Mouse (Mus musculus) MEL (cell line): ENCODE data around the gene Ppp1ca. TPM values are rescaled to one million over a fixed set of nuclear protein-coding genes. Genes with fewer than 3 reads are reported as not detected.

ENCODE experiments used
- DNase-seq: peaks from one replicate; pipeline ENCODE4 v3.0.0; 2011; ENCODE audit warnings: low read depth, low spot score
- H3K27ac ChIP-seq: 2 replicates; pipeline ENCODE4 v1.5.1; 2012; ENCODE audit warnings: low read depth, mild to moderate bottlenecking, control low read depth, low read length, moderate library complexity; ENCODE audit not compliant: control insufficient read depth
- H3K27me3 ChIP-seq, 2 experiments: fragments of 150-350 bp in 1 of 2; sonication (generic) in 1 of 2; 2 replicates each; pipeline ENCODE4 v1.6.1; 2012; ENCODE audit warnings: low read length in 2 of 2, mild to moderate bottlenecking in 2 of 2, improper control_type of control experiment in 1 of 2, moderate library complexity in 1 of 2; ENCODE audit not compliant: insufficient read depth in 2 of 2, control insufficient read depth in 1 of 2
- H3K36me3 ChIP-seq, 2 experiments: 2 replicates each; pipeline ENCODE4 v1.6.1; 2012 to 2014; ENCODE audit warnings: low read length in 2 of 2, improper control_type of control experiment in 1 of 2, inconsistent platforms in 1 of 2, mild to moderate bottlenecking in 1 of 2; ENCODE audit not compliant: insufficient read depth in 2 of 2, control insufficient read depth in 1 of 2
- H3K4me1 ChIP-seq, 2 experiments: fragments of 150-350 bp in 1 of 2; sonication (generic) in 1 of 2; 2 replicates each; pipeline ENCODE4 v1.6.1; 2012; ENCODE audit warnings: low read length in 2 of 2, improper control_type of control experiment in 1 of 2, mild to moderate bottlenecking in 1 of 2; ENCODE audit not compliant: insufficient read depth in 2 of 2, control insufficient read depth in 1 of 2
- H3K4me3 ChIP-seq, 2 experiments: fragments of 150-350 bp in 1 of 2; sonication (generic) in 1 of 2; 2 replicates each; pipeline ENCODE4 v1.5.1; 2012; ENCODE audit warnings: low read depth in 2 of 2, low read length in 2 of 2, mild to moderate bottlenecking in 2 of 2, moderate library complexity in 2 of 2, control low read depth in 1 of 2, improper control_type of control experiment in 1 of 2; ENCODE audit not compliant: control insufficient read depth in 1 of 2, insufficient read depth in 1 of 2
- H3K79me2 ChIP-seq: 2 replicates; pipeline ENCODE4 v1.6.1; 2012; ENCODE audit warnings: mild to moderate bottlenecking, low read length, moderate library complexity; ENCODE audit not compliant: control insufficient read depth, poor library complexity, insufficient read depth
- H3K9ac ChIP-seq: 2 replicates; pipeline ENCODE4 v1.6.1; 2012; ENCODE audit warnings: low read depth, mild to moderate bottlenecking, control low read depth, low read length, moderate library complexity; ENCODE audit not compliant: control insufficient read depth, poor library complexity, severe bottlenecking
- H3K9me3 ChIP-seq: fragments of 150-350 bp; sonication (generic); replicated peaks from 2 replicates; pipeline ENCODE4 v1.6.1; 2012; ENCODE audit warnings: mild to moderate bottlenecking, low read length, improper control_type of control experiment, moderate library complexity; ENCODE audit not compliant: insufficient read depth
- CTCF ChIP-seq, 3 experiments: IDR thresholded peaks in 2 of 3; conservative IDR thresholded peaks in 1 of 3; 2 replicates each; pipeline ENCODE4 v1.5.1; 2011 to 2012; ENCODE audit warnings: low read length in 3 of 3, low read depth in 2 of 3, mild to moderate bottlenecking in 2 of 3, improper control_type of control experiment in 1 of 3, inconsistent platforms in 1 of 3, mixed read lengths in 1 of 3, moderate library complexity in 1 of 3; ENCODE audit not compliant: control insufficient read depth in 1 of 3, insufficient read depth in 1 of 3, poor library complexity in 1 of 3, severe bottlenecking in 1 of 3
- EP300 ChIP-seq, 2 experiments: IDR thresholded peaks; 2 replicates each; pipeline ENCODE4 v1.6.1; 2011; ENCODE audit warnings: improper control_type of control experiment in 2 of 2, low read length in 2 of 2, low read depth in 1 of 2, mild to moderate bottlenecking in 1 of 2
- ETS1 ChIP-seq: IDR thresholded peaks from 2 replicates; pipeline ENCODE4 v1.6.1; 2012; ENCODE audit warnings: low read depth, mild to moderate bottlenecking, inconsistent platforms, low read length, improper control_type of control experiment, moderate library complexity
- GATA1 ChIP-seq: IDR thresholded peaks from 2 replicates; pipeline ENCODE4 v1.6.1; 2011; ENCODE audit warnings: low read depth, low read length, improper control_type of control experiment
- MAFK ChIP-seq: IDR thresholded peaks from 2 replicates; pipeline ENCODE4 v1.6.1; 2011; ENCODE audit warnings: low read depth, mild to moderate bottlenecking, low read length, improper control_type of control experiment, borderline replicate concordance
- MAX ChIP-seq: IDR thresholded peaks from 2 replicates; pipeline ENCODE4 v1.6.1; 2011; ENCODE audit warnings: low read length, improper control_type of control experiment
- MAZ ChIP-seq: IDR thresholded peaks from 2 replicates; pipeline ENCODE4 v1.6.1; 2012; ENCODE audit warnings: low read depth, mild to moderate bottlenecking, inconsistent platforms, low read length, improper control_type of control experiment
- NELFE ChIP-seq: IDR thresholded peaks from 2 replicates; pipeline ENCODE4 v1.6.1; 2011; ENCODE audit warnings: low read depth, low read length, improper control_type of control experiment
- POLR2A ChIP-seq, 2 experiments: IDR thresholded peaks; 2 replicates each; pipeline ENCODE4 v1.6.1; 2011 to 2012; ENCODE audit warnings: low read length in 2 of 2, mild to moderate bottlenecking in 2 of 2, control low read depth in 1 of 2, improper control_type of control experiment in 1 of 2, low read depth in 1 of 2, moderate library complexity in 1 of 2; ENCODE audit not compliant: control insufficient read depth in 1 of 2, insufficient read depth in 1 of 2, poor library complexity in 1 of 2
- POLR2AphosphoS5 ChIP-seq: IDR thresholded peaks from 2 replicates; pipeline ENCODE4 v1.6.1; 2012; ENCODE audit warnings: low read depth, borderline replicate concordance, mild to moderate bottlenecking, inconsistent platforms, low read length, moderate library complexity, mixed read lengths
- RCOR1 ChIP-seq: IDR thresholded peaks from 2 replicates; pipeline ENCODE4 v1.6.1; 2012; ENCODE audit warnings: low read depth, mild to moderate bottlenecking, inconsistent platforms, low read length, improper control_type of control experiment
- SIN3A ChIP-seq: IDR thresholded peaks from 2 replicates; pipeline ENCODE4 v1.6.1; 2012; ENCODE audit warnings: low read length, improper control_type of control experiment, inconsistent platforms
- TBP ChIP-seq: IDR thresholded peaks from 2 replicates; pipeline ENCODE4 v1.8.0; 2011; ENCODE audit warnings: low read depth, low read length, improper control_type of control experiment
- ZKSCAN1 ChIP-seq: IDR thresholded peaks from 2 replicates; pipeline ENCODE4 v1.6.1; 2012; ENCODE audit warnings: low read depth, mild to moderate bottlenecking, inconsistent platforms, low read length, improper control_type of control experiment, moderate library complexity
- polyA plus RNA-seq, 2 experiments: library from polyadenylated mRNA; stranded (reverse) in 1 of 2; unstranded in 1 of 2; fragments of >175 nt in 1 of 2; fragments of >200 nt in 1 of 2; gene quantifications; 2 replicates each; pipeline versions ENCODE4 v1.2.1 to v1.2.4; 2012; ENCODE audit warnings: low replicate concordance in 2 of 2, low read depth in 1 of 2; ENCODE audit not compliant: insufficient read length in 2 of 2, insufficient read depth in 1 of 2, missing spikeins in 1 of 2
- total RNA-seq: library from RNA; depleted of rRNA; stranded (reverse); fragments of 300-350 nt; gene quantifications from 2 replicates; pipeline ENCODE4 v1.2.3, GENCODE M21; 2012

Ppp1ca gene
- total and polyA plus RNA-seq, 3 experiments = 453 to 505 (median 455) TPM

- Histone ChIP-seq H3K27me3 (peaks cover 0 to 2% of the 10 kb centered on the region in 2 experiments; a peak in 3 of 4 replicates), H3K27ac (peak overlapping the region; percentile 84), H3K9ac (peak overlapping the region; percentile 50), H3K4me3 (peak overlapping the region in 1 of 2 experiments; percentile 3; a peak in 1 of 4 replicates), H3K36me3 (peaks cover 0 to 32% of the 10 kb centered on the region in 2 experiments; a peak in 2 of 4 replicates), H3K79me2 (no peaks in the 10 kb centered on the region; the same call in 1 of the 2 replicates), H3K4me1 (peaks cover 16 to 36% of the 10 kb centered on the region in 2 experiments), H3K9me3 (no peaks in the 10 kb centered on the region)
- TF ChIP-seq ETS1 = peak; percentile 17; the same call in 1 of the 2 replicates
- TF ChIP-seq RCOR1 = no peak
- TF ChIP-seq MAZ = peak; percentile 70; the same call in 1 of the 2 replicates
- TF ChIP-seq MAX = no peak
- no peak for TF ChIP-seq MAFK
- no peak for TF ChIP-seq ZKSCAN1
- TF ChIP-seq SIN3A = 0 out of 2 replicates have a peak, but pooled peaks have one; percentile 33
- peak; percentile 40 for DNase-seq
Measured at GRCm38 (mm10) chr19:4220416-4220815, 28.6 kb downstream of the Ppp1ca start.

GRCm38 (mm10) chr19:4220957-4221743 lies 29.3 kb downstream of the Ppp1ca start:
- Histone ChIP-seq H3K36me3 (peaks cover 0 to 32% of the 10 kb centered on the region in 2 experiments; a peak in 2 of 4 replicates), H3K4me3 (peak overlapping the region; percentile 22 to 24; a peak in 3 of 4 replicates), H3K4me1 (peaks cover 16 to 36% of the 10 kb centered on the region in 2 experiments), H3K27ac (peak overlapping the region; percentile 84), H3K9ac (peak overlapping the region; percentile 50), H3K9me3 (no peaks in the 10 kb centered on the region), H3K79me2 (no peaks in the 10 kb centered on the region; the same call in 1 of the 2 replicates), H3K27me3 (no peaks in the 10 kb centered on the region; a peak in 1 of 4 replicates)
- TF ChIP-seq NELFE = peak; percentile 30; the same call in 1 of the 2 replicates
- peak; percentile 50 to 58; a peak in 2 of 4 replicates for TF ChIP-seq EP300 (IDR thresholded peaks at IDR 0.05; ENCODE audit: low read depth in 1 of 2, low read length in 2 of 2)
- no peak for TF ChIP-seq CTCF (IDR thresholded peaks at IDR 0.05 in 2 of 3, conservative IDR thresholded peaks at IDR 0.05 in 1 of 3; ENCODE audit: control insufficient read depth in 1 of 3, insufficient read depth in 1 of 3, low read depth in 2 of 3, low read length in 3 of 3, poor library complexity in 1 of 3, severe bottlenecking in 1 of 3)
- TF ChIP-seq GATA1 = 0 out of 2 replicates have a peak, but pooled peaks have one; percentile 18
- TF ChIP-seq TBP = peak; percentile 67
- no peak for TF ChIP-seq POLR2AphosphoS5
- TF ChIP-seq POLR2A (IDR thresholded peaks at IDR 0.05; ENCODE audit: control insufficient read depth in 1 of 2, insufficient read depth in 1 of 2, low read depth in 1 of 2, low read length in 2 of 2, poor library complexity in 1 of 2) = peak in 1 of 2 experiments; percentile 67; a peak in 2 of 4 replicates
- DNase-seq = peak; percentile 79
